Mouse (Mus musculus): ENCODE results near the gene Zbtb1. TPM values are rescaled to one million over a fixed set of nuclear protein-coding genes. Genes with fewer than 3 reads are reported as not detected.
A peak's percentile ranks its signal among the peaks of the same experiment; 100 is the strongest.
"Not testable (repeated sequence)": the region's sequence is repeated elsewhere in the genome, so short reads cannot be mapped to it uniquely, and the experiment has no call there.

The Zbtb1 gene
- total RNA-seq, 2 experiments from 2014 or later = 9.5 to 10.9 TPM

DNA sequence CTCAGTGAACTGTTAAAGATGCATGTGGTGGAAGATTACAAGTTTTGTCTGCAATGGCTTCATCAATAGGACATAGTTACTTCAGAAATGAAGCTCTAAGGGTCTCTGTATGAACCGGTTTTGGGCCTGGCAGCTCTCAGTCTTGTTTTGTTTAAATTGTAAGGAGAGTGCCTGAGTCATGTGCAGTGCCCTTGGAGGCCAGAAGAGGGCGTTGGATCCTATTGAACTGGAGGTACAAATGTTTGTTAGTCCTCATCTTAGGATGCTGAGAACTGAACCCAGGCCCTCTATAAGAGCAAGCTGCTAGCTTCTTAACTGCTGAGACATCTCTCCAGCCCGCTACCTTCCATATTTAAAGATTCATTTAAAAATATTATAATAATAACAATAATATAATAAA lies 31.6 kb downstream of the Zbtb1 start:
- ATAC-seq (replicated peaks; ENCODE audit: low FRiP score, poor library complexity, severe bottlenecking) = no peak

DNA sequence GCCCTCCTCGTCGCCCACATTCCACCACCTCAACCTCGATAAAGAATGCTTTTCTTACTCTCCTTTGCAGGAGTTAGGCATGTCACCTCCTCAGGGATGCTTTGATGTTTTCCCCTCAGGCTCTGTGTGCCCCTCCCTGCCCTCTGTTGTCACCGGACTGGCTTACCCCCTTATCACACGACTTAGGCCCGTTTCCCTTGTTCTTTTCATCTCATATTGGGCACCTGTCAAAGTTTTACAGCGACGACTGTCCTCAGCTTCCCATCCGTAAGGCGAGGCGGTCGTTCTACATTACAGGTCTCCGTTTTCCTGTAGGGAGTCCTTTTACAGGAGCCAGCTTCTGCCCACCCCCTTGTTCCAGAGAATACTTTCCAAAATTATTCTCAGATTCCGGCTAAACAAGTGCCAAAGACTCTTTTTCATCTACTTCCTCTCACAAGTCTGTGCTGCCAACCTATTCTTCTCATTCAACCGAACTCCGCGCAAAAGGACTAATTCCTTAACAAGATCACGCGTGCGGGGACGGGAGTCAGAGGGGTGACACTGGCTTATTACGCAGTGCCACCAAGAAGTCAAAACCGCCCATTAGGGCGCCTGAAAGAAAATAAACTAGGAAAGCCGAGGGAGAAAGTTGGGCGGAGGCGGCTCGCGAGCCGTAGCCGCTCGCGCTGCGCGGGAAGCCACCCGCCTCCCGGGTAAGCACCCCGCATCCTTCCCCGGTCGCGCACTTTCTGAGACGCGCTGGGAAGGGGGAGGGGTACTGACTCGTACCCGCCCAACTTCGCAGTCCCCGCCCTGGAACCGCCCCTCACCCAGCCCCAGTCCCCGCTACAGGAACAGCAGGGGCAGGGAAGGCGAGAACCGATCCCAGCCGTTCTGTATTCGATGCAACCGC lies 33.2 kb downstream of the Zbtb1 start:
- ATAC-seq (replicated peaks; ENCODE audit: low FRiP score, poor library complexity, severe bottlenecking) = peak; percentile 71

DNA sequence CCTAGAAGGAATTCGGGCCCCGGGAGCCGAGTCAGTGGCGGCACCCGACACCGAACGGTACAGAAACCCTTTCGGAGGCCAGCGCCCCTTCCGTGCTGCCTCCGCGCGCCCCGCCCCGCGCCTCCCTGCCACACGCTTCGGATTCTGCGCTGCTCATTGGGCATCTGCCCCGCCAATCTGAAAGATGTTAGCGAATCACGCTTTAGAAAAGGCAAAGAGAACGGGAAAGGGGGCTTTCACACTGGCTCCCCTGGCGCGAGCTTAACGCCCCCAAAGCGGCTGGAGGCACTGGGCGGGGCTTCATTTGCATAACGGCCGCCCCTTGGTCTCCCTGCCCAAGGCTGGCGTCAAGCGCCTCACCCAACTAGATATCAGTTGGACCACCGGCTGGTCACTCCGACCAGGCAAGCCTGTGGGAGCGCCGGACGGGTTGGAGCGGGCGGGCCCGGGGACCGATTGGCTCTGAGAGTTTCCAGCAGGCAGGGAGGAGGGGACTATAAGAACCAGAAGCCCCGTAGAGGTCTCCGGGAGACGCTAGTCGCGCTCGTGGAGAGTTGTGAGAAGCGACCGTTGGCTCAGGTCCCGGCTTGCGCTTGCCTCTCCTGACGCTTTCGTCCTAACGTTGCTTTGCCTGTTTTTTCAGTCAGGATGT lies 33.9 kb downstream of the Zbtb1 start, which contains the start of gene Hspa2:
Gene Hspa2 (plus strand): TSS at position 291 of the 652 bp plus-strand sequence.
- peak; percentile 91 for ATAC-seq (replicated peaks; ENCODE audit: low FRiP score, poor library complexity, severe bottlenecking)

DNA sequence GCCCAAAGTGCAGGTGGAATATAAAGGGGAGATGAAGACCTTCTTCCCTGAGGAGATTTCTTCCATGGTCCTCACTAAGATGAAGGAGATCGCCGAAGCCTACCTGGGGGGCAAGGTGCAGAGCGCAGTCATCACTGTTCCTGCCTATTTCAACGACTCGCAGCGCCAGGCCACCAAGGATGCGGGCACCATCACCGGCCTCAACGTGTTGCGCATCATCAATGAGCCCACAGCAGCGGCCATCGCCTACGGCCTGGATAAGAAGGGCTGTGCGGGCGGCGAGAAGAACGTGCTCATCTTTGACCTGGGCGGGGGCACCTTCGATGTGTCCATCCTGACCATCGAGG lies 34.7 kb downstream of the Zbtb1 start:
- ATAC-seq (replicated peaks; ENCODE audit: low FRiP score, poor library complexity, severe bottlenecking) = no peak

DNA sequence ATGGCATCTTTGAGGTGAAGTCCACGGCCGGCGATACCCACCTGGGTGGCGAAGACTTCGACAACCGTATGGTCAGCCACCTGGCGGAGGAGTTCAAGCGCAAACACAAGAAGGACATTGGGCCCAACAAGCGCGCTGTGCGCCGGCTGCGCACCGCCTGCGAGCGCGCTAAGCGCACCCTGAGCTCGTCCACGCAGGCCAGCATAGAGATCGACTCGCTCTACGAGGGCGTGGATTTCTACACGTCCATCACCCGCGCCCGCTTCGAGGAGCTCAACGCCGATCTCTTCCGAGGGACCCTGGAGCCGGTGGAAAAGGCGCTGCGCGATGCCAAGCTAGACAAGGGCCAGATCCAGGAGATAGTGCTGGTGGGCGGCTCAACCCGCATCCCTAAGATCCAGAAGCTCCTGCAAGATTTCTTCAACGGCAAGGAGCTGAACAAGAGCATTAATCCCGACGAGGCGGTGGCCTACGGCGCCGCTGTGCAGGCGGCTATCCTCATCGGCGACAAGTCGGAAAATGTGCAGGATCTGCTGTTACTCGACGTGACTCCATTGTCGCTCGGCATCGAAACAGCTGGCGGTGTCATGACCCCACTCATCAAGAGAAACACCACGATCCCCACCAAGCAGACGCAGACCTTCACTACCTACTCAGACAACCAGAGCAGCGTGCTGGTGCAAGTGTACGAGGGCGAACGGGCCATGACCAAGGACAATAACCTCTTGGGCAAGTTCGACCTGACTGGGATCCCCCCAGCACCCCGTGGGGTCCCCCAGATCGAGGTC lies 35.3 kb downstream of the Zbtb1 start:
- ATAC-seq (replicated peaks; ENCODE audit: low FRiP score, poor library complexity, severe bottlenecking) = no peak

DNA sequence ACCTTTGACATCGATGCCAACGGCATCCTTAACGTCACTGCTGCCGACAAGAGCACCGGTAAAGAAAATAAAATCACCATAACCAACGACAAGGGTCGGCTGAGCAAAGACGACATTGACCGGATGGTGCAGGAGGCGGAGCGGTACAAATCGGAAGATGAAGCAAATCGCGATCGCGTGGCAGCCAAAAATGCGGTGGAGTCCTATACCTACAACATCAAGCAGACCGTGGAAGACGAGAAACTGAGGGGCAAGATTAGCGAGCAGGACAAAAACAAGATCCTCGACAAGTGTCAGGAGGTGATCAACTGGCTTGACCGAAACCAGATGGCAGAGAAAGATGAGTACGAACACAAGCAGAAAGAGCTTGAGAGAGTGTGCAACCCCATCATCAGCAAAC lies 35.9 kb downstream of the Zbtb1 start:
- ATAC-seq (replicated peaks; ENCODE audit: low FRiP score, poor library complexity, severe bottlenecking) = no peak

DNA sequence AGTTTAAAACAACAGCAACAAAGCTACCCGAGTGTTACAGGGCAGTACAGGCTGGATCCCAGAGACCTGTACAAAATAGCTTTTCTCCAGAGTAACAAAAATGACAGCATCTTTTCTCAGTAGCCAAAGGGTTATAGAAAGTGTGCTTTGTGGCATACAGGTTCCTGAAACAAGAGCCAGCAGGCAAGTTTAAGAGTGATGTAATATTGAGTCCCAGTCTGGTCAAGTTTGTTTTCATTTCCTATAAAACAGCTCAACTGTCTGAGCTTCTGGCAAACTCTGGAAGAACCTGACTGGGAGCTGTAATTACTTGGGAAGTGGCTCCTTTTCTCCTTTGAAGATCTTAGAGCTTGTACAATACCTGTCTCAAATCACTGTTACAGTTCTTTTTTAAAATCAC lies 37.1 kb downstream of the Zbtb1 start:
- ATAC-seq (replicated peaks; ENCODE audit: low FRiP score, poor library complexity, severe bottlenecking) = no peak

DNA sequence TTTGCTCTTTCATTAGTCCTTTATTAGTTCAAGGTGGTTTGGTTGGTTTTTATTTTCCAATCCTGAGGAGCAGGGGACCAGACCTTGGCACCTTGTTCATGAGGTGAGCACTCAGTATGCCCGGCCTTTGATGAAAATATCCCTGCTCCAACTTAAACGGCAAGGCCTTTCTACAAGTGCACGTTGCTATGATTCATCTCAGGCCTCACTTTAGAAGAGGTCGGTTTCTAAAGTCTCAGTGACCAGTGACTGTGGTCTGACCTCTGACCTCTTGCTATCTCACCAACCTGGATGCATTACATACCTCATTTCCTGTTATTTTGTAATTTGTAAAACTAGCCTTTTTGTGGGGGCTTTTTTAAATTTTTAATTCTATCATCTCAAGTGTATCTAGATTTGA lies 39.1 kb downstream of the Zbtb1 start:
- ATAC-seq (replicated peaks; ENCODE audit: low FRiP score, poor library complexity, severe bottlenecking) = no peak

DNA sequence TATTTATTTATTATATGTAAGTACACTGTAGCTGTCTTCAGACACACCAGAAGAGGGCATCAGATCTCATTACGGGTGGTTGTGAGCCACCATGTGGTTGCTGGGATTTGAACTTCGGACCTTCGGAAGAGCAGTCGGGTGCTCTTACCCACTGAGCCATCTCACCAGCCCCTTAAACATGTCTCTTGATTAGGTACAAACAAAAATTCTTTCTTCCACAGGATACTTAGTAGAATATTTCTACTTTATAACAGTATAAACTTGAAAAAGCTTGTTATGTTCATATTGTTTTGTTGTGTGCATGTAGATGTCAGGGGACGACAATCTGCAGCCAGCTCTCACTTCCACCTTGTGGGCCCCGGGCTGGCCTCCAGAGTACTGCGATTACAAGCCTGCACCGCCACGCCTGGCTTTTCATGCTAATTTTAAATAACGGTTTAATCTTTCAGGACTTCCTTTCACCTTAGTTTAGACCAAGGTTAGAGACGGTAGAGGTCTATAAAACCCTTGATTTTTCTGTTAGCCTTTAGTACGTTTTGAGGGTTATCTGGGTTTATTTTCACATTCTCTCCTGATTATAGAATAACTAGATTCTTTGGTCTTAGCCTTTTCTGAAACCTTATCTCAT lies 45.4 kb downstream of the Zbtb1 start:
- ATAC-seq (replicated peaks; ENCODE audit: low FRiP score, poor library complexity, severe bottlenecking) = no peak

DNA sequence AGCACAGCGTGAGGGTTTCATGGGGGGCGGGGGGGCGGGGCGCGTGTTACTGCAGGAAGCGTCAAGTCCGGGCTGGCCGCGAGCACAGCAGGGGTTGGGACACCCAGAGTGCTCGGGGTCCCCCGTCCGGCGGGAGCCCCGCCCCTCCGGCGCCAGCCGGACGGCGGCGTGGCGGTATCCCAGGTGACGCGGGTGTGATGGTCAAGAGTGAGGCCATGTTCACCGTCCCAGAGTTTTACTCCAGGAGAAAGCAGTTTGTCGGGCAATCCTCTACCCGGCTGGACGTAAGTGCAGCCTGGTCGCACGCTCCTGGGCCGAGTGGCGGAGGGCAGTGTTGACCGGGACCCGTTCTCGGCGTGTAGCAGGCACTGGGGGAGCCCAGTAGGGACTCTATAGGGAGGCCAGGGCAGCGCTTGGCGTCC lies 47.4 kb downstream of the Zbtb1 start, which contains the start of gene Ppp1r36:
Gene Ppp1r36 (plus strand): TSS at position 106 of the 422 bp plus-strand sequence.
- no peak for ATAC-seq (replicated peaks; ENCODE audit: low FRiP score, poor library complexity, severe bottlenecking)

DNA sequence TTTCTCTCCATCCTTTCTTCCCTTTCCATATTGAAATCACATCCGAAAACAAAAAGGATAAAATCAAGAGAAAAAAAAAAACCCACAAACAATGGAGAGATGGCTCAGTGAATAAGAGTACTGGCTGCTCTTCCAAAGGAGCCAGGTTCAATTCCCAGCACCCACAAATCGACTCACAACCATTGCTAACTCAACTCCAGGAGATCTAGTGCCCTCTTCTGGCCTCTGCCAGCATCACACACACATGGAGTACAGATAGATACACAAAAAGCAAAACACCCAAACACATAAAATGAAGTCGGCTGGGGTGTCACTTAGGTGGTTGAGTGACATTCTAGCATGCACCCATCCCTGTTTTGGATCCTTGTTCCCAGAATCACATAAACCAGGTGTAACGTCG lies 48.3 kb downstream of the Zbtb1 start:
- no peak for ATAC-seq (replicated peaks; ENCODE audit: low FRiP score, poor library complexity, severe bottlenecking)

DNA sequence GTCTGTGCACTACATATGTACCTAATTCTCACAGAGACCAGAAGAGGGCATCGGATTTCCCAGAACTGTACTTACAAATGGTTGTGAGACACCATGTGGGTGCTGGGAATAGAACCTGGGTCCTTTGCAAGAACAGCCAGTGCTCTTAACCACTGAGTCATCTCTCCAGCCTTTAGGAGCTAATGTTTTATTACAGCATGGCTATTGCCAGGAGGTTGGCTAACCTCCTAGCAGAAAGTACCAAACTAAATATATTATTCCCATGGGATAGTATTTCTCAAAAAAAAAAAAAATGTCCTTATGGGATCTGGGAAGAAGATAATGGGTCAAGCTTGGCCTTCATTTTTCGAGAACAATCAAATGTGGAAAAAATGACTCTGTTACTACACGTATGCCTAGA lies 55.2 kb downstream of the Zbtb1 start:
- no peak for ATAC-seq (replicated peaks; ENCODE audit: low FRiP score, poor library complexity, severe bottlenecking)

DNA sequence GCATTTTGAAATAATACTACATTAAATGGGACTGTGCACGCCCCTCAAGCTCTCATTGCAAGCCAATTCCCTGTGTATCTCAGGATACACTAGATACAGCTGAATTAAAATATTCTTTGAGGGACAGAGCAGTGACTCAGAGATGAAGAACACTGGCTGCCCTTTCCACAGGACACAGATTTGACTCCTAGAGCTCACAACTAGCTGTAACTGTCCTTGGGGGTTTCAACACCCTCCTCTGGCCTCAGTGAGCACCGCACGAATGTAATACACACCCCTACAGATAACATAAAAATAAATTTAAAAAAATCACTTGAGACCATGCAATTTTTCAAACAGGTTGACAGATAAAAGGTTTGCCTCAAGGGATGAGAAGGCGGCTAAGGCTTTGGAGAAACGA lies 57.5 kb downstream of the Zbtb1 start:
- no peak for ATAC-seq (replicated peaks; ENCODE audit: low FRiP score, poor library complexity, severe bottlenecking)

DNA sequence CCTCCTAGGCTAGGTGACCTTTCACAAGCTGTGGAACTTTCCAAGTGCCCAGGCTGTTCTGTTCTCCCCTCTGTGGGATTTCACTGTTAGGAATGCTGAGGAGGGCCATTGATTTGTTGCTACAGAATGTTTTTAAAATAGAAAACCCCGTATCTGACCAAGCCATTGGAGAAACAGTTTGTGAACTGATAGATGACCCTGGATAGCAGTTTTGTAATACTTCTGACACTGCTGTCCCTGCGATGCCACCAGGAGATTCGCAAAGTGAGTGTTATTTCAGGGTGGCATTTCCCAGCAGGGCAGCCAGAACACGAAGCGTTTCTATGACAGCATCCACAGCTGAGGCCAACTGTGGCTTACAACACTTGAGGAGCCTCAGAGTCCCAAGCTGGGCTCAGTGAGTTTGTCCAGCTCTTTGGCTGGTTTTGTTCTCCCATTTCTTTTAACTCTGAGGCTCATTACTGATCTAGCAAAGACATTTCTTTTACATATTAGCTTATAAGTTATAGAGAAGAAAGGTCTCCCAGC lies 60.9 kb downstream of the Zbtb1 start:
- ATAC-seq (replicated peaks; ENCODE audit: low FRiP score, poor library complexity, severe bottlenecking) = no peak

DNA sequence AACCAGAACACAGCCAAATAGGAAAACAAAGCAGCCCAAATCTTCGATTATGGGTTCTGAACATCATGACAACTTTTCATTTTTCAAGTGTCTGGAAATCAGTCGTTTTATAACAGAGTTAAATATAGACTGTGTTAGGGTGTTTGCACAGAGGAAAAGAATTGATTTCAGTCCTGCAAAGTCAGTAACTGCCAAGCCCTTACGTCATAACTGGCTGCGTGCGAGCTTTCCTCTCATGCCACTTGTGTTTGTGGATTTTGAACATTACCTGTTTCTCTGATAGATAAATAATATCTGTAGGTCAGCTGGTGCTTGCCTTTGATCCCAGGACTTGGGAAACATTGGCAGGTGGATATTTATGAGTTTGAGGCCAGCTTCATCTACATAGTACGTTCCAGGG lies 61.4 kb downstream of the Zbtb1 start:
- no peak for ATAC-seq (replicated peaks; ENCODE audit: low FRiP score, poor library complexity, severe bottlenecking)

DNA sequence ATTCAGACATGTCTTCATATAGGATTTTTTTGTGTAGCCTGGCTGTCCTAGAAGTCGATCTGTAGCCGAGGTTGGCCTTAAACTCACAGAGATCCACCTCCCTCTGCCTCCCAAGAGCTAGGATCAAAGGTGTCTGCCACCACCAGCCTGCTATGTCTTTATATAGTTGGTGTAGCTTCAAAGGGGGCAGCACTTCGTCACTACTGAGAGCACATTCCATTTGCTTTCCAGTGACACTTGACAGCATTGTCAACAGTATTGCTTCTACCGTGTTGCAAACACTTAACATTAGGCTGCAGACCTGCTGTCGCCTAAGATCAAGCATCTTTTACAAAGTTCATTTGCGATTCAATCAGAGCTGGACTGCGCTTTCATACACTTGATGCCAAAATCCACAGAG lies 64.0 kb downstream of the Zbtb1 start:
- ATAC-seq (replicated peaks; ENCODE audit: low FRiP score, poor library complexity, severe bottlenecking) = no peak

DNA sequence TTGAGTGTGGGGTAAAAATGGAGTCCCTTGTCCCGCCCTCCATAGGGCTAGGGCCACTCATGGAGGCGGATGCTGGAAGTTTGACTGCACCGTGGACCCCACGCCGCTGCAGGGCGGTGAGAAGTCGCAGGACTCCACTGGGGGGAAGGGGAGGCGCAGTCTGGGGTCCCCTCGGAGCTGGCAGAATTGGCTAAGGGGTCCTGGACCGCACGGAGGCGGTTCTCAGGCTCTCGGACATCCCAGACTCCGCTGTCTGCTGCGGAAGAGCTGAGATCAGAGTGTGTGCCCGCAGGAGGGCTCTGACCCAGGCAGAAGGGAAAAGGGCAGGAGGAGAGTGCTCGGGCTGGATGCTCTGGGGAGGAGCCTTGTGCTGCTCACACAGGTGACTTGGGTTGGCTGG lies 65.0 kb downstream of the Zbtb1 start:
- ATAC-seq (replicated peaks; ENCODE audit: low FRiP score, poor library complexity, severe bottlenecking) = no peak

DNA sequence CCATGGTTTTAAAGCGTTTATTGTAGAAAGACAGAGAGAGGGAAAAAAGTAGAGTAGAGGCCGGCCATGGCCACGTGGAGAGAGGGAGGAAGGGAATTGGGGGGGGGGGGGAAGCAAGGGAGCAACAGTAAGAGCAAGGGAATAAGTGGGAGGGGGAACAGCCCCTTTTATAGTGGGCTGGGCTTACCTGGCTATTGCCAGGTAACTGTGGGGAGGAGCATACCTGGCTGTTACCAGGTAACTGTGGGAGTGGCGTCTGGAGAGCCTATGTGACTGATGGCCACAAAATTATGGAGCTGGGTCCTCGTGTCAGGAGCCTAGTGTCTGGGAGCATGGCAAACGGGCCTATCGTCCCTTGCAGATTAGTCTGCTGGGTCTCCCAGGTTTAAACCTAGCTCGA lies 65.5 kb downstream of the Zbtb1 start:
- ATAC-seq (replicated peaks; ENCODE audit: low FRiP score, poor library complexity, severe bottlenecking) = no peak

DNA sequence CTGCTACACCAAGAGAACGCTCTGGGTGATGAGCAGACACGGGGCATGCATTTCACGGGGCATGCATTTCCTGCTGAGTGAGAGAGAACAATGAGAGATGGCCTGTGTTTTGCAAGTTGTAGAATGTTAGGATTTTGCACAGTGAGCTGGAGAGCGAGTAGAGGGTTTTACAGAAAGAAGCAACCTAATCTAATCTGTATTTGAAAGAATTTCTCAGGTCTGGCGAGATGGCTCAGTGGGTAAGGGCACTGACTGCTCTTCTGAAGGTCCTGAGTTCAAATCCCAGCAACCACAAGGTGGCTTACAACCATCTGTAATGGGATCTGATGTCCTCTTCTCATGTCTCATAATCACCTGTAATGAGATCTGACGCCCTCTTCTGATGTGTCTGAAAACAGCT lies 73.4 kb downstream of the Zbtb1 start:
- not testable (repeated sequence) for ATAC-seq (replicated peaks; ENCODE audit: low FRiP score, poor library complexity, severe bottlenecking)

DNA sequence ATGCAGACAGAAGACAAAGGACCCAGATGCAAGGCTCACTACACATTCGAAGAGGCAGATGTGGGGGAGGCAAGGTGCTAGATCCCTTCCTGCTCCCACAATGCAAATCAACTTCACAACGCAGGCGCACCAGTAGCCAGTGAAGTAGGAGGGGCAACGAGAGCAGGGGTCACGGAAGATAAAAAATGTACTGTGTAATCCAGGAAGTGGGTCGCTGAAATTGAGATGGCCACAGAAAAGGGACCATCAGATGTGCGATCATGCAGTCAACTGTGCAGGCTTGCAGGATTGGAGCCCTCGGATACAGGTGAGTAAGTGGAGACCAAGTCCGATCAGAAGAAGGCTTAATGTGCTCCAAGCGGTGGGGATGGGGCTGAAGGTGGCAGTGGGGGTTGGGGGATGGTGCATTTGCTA lies 74.3 kb downstream of the Zbtb1 start:
- no peak for ATAC-seq (replicated peaks; ENCODE audit: low FRiP score, poor library complexity, severe bottlenecking)
